Mouse (Mus musculus): ENCODE measurements at regions not wholly inside any gene's neighbourhood (a gene's known extent, or its start where the extent isn't known, plus 50 kb on each side); places are given as distances from the start of the nearest gene placed in this dataset.

DNA sequence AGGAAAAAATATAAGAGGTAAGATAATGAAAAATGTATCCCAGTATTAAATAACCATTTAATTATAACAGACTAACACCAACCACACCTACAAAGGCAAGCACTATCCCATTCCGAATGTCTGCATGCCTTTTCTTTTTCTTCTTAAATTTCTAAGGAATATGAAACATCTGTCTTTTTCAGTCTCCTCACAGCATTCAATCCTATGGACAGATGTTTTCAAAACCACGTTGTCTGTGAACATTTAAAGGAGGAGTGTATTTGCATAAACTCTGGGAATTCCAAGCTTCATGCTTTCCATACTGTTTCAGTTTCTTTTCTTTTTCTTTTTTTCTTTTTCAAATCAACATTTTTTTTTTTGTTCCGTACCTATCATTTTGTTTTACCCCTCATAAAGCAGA, 1221.2 kb downstream of the Efnb2 start:
- Histone ChIP-seq H3K4me1 (ENCODE audit: control insufficient read depth in 2 of 2, insufficient read depth in 2 of 2, low read length in 2 of 2) (peaks cover 0 to 7% of the 10 kb centered on the region in 2 experiments; a peak in 2 of 4 replicates), H3K9me3 (ENCODE audit: control insufficient read depth, low read length) (no peaks in the 10 kb centered on the region), H3K4me2 (ENCODE audit: low read length) (peak overlapping the region; percentile 43), H3K27me3 (ENCODE audit: control insufficient read depth, insufficient read depth, low read length) (no peaks in the 10 kb centered on the region), H3K27ac (replicated peaks in 1 of 2; ENCODE audit: control insufficient read depth in 1 of 2, insufficient read depth in 1 of 2, low read depth in 2 of 2, low read length in 2 of 2) (no peak overlapping the region), H3K9ac (ENCODE audit: low read length) (no peak overlapping the region), H3K4me3 (ENCODE audit: control insufficient read depth in 1 of 2, insufficient read depth in 1 of 2, low read depth in 1 of 2, low read length in 2 of 2) (no peak overlapping the region), H3K36me3 (ENCODE audit: control insufficient read depth, insufficient read depth, low read length) (no peaks in the 10 kb centered on the region)
- ATAC-seq (ENCODE audit: insufficient number of reproducible peaks, insufficient read depth, low FRiP score, low read depth), result no peak
- WGBS, result 65% methylated on average over 3 of the region's 3 CpGs

DNA sequence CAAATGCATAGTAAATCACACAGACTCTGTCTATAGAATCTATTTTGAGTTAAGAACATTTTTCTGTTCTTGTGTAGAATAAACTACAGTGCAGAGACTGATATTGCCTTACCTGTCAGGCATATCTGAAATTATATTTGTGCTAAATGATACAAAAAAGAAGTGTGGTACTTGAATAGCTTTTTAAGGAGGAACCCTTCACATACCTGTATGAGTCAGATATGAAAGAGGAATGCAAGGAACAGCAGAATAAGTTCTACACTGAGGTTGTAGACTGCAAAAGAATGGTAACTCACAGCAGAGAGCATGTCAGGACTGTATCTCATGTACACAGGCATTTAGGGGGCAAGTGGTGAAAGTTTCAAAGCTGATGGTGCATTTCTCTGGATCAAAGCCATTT, 1230.6 kb downstream of the Efnb2 start:
- no peak for ATAC-seq (ENCODE audit: insufficient number of reproducible peaks, insufficient read depth, low FRiP score, low read depth)
- H3K4me2 ChIP-seq (ENCODE audit: low read length), result no peak overlapping the region

DNA sequence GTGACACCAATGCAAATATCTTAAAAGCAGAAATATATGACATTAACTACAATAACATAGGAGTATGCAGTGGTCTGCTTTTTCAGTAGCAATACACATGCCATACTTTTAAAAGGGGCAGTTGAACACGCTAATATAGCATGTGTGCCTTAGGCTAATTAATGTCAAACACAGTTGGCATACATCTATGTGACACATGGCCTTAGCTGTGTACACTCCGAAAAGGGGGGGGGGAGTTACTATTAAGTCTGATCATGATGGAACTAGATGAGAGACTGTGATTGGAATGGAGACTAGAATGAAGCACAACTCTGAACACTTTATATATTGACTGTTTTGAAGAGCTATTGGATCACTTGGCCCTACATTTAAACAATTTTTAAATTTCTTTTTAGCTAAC, 1262.9 kb downstream of the Efnb2 start:
- no peaks in the 10 kb centered on the region for H3K9me3 ChIP-seq (ENCODE audit: control insufficient read depth, low read length)

More for the DNA sequence above, 1230.6 kb downstream of the Efnb2 start:
- Histone ChIP-seq H3K36me3 (ENCODE audit: control insufficient read depth, insufficient read depth, low read length) (no peaks in the 10 kb centered on the region), H3K4me3 (ENCODE audit: control insufficient read depth in 1 of 2, insufficient read depth in 1 of 2, low read depth in 1 of 2, low read length in 2 of 2) (no peak overlapping the region), H3K9me3 (ENCODE audit: control insufficient read depth, low read length) (no peaks in the 10 kb centered on the region), H3K4me1 (ENCODE audit: control insufficient read depth in 2 of 2, insufficient read depth in 2 of 2, low read length in 2 of 2) (no peaks in the 10 kb centered on the region), H3K9ac (ENCODE audit: low read length) (no peak overlapping the region), H3K27me3 (ENCODE audit: control insufficient read depth, insufficient read depth, low read length) (no peaks in the 10 kb centered on the region), H3K27ac (replicated peaks in 1 of 2; ENCODE audit: control insufficient read depth in 1 of 2, insufficient read depth in 1 of 2, low read depth in 2 of 2, low read length in 2 of 2) (no peak overlapping the region)

GRCm38 (mm10) chr8:7397355-7397862, 1263.6 kb downstream of the Efnb2 start:
- H3K36me3 ChIP-seq (ENCODE audit: control insufficient read depth, insufficient read depth, low read length), result no peaks in the 10 kb centered on the region

More for the DNA sequence above, 1262.9 kb downstream of the Efnb2 start:
- WGBS, result 80% methylated on average over 2 of the region's 2 CpGs
- Histone ChIP-seq H3K4me3 (ENCODE audit: control insufficient read depth in 1 of 2, insufficient read depth in 1 of 2, low read depth in 1 of 2, low read length in 2 of 2) (no peak overlapping the region), H3K36me3 (ENCODE audit: control insufficient read depth, insufficient read depth, low read length) (no peaks in the 10 kb centered on the region), H3K9ac (ENCODE audit: low read length) (no peak overlapping the region), H3K4me1 (ENCODE audit: control insufficient read depth in 2 of 2, insufficient read depth in 2 of 2, low read length in 2 of 2) (no peaks in the 10 kb centered on the region), H3K27me3 (ENCODE audit: control insufficient read depth, insufficient read depth, low read length) (no peaks in the 10 kb centered on the region), H3K4me2 (ENCODE audit: low read length) (no peak overlapping the region), H3K27ac (replicated peaks in 1 of 2; ENCODE audit: control insufficient read depth in 1 of 2, insufficient read depth in 1 of 2, low read depth in 2 of 2, low read length in 2 of 2) (no peak overlapping the region)
- ATAC-seq (ENCODE audit: insufficient number of reproducible peaks, insufficient read depth, low FRiP score, low read depth), result no peak

More at GRCm38 (mm10) chr8:7397355-7397862, 1263.6 kb downstream of the Efnb2 start:
- H3K9ac ChIP-seq (ENCODE audit: low read length), result no peak overlapping the region
- no peak for ATAC-seq (ENCODE audit: insufficient number of reproducible peaks, insufficient read depth, low FRiP score, low read depth)
- H3K9me3 ChIP-seq (ENCODE audit: control insufficient read depth, low read length), result no peaks in the 10 kb centered on the region
- no peak overlapping the region for H3K4me3 ChIP-seq (ENCODE audit: control insufficient read depth in 1 of 2, insufficient read depth in 1 of 2, low read depth in 1 of 2, low read length in 2 of 2)
- WGBS, result 39% methylated on average over 5 of the region's 5 CpGs
- no peaks in the 10 kb centered on the region for H3K4me1 ChIP-seq (ENCODE audit: control insufficient read depth in 2 of 2, insufficient read depth in 2 of 2, low read length in 2 of 2)
- no peaks in the 10 kb centered on the region for H3K27me3 ChIP-seq (ENCODE audit: control insufficient read depth, insufficient read depth, low read length)
- H3K4me2 ChIP-seq (ENCODE audit: low read length), result no peak overlapping the region
- no peak overlapping the region for H3K27ac ChIP-seq (replicated peaks in 1 of 2; ENCODE audit: control insufficient read depth in 1 of 2, insufficient read depth in 1 of 2, low read depth in 2 of 2, low read length in 2 of 2)
